Mouse (Mus musculus) v-Abl transformed pro-B cells (cell line): ENCODE data around the gene Bgn.

Experiments used
- in situ Hi-C, 2 experiments: fragments of 400-800 bp; cut with MboI; formaldehyde crosslinking; loops; one replicate each; pipeline ENCODE4 v1.15.1; 2025; ENCODE audit not compliant: unreplicated experiment in 2 of 2

Gene Bgn

DNA sequence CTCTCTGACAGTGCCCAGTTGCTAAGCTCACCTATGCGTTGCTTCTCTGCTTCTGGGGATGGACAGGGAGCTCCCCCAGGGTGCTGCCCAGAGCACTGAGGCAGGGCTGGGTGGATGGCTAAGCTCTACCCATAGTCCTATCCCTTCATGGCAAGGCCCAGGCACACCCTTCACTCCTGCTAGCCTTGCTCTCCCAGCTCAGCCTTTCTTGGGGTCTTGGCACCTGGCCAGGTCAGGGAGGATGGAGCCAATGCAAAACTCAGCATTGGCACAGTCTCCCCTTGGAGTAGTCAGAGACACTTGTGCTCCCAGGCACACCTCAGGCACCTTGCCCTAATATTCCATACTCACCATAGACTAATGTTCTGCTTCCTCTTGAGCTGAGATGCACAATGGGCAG lies 674 bp downstream of the Bgn start:
- in situ Hi-C loops: no loop called here

DNA sequence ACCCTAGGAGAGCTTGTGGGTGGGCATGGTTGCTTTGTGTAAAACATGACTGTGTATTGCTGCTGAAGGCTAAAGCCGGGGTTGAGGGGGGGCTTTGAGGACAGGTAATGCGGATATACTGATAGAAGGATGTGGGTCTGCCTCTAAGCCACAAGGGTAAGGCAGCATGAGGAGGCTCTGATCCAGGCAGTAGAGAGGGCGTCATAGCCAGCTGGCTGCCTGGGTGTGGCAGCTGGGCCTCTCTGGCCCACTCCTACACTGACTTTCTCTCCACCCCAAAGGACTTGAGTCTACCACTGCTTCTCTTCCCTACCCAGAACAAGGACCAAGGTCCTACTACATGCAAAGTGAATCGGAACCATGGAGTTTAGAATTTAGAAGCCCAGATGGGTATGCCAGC lies 1.5 kb downstream of the Bgn start:
- in situ Hi-C loops: no loop called here

DNA sequence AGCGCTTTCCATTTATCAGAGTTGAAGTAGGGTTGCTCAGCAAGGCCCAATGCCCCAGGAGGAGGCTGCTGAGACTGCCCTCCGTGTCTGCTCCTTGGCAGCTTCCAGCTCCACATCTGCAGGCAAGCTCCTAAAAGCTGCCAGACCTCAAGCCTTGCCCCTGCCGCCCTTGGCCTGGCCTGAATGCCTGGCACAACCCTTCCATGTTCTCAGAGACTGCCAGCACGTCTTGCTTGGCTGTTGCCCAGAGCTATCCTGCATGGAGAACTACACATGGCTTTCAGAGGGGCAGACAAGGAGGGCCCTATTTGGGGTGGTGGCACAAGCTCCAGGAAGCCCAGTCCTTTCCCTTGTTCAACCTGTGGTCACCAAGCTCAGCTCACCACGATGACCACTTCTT lies 3.5 kb downstream of the Bgn start:
- in situ Hi-C loops: no loop called here

DNA sequence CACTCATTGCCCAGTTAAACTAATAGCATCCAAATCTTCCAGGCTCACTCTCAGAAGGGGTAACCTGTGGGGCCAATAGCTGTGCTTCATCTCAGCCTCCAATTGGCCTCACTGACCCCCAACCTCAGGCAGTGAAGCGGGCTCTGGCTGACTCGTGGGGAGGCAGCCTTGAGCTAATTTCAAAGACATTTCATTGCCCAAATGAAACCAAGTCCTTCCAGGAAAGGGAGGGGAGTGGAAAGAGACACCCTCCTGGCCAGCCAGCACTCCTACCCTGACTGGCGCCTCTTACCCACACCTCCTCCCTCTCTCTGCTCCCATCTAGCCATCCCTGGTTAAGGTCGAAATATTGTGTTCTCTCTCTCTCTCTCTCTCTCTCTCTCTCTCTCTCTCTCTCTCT lies 6.8 kb downstream of the Bgn start:
- in situ Hi-C loops: loop anchor here (10.0 kb wide), 3 partner anchors 45 to 175 kb away; no protein-coding TSS in a partner anchor

DNA sequence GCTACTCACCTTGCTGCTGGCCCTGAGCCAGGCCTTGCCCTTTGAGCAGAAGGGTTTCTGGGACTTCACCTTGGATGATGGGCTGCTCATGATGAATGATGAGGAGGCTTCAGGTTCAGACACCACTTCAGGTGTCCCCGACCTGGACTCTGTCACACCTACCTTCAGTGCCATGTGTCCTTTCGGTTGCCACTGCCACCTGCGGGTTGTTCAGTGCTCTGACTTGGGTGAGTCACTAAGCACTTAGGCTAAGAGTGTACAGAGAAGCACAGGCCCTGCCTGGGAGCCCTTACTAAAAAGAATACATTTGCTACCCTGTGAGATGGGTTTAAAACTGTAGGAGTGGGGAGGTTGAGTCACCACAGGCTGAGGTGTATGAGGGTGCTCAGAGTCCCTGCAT lies 7.4 kb downstream of the Bgn start:
- in situ Hi-C loops: loop anchor here (10.0 kb wide), 3 partner anchors 46 to 176 kb away; no protein-coding TSS in a partner anchor

DNA sequence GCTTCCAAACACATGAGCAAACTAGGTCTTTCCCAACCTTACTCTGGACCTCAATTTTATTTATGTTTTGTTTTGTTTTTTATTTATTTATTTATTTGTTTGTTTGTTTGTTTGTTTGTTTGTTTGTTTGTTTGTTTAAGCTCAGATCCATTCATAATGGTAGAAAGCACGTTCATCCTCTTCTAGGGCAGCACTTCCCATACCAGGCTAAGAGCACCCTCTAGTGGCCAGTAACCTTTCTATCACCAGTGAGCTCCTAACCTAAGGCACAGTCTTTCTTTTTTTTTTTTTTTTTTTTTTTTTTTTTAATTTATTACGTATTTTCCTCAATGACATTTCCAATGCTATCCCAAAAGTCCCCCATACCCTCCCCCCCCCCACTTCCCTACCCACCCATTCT lies 10.2 kb downstream of the Bgn start:
- in situ Hi-C loops: loop anchor here (10.0 kb wide), 3 partner anchors 49 to 179 kb away; no protein-coding TSS in a partner anchor

DNA sequence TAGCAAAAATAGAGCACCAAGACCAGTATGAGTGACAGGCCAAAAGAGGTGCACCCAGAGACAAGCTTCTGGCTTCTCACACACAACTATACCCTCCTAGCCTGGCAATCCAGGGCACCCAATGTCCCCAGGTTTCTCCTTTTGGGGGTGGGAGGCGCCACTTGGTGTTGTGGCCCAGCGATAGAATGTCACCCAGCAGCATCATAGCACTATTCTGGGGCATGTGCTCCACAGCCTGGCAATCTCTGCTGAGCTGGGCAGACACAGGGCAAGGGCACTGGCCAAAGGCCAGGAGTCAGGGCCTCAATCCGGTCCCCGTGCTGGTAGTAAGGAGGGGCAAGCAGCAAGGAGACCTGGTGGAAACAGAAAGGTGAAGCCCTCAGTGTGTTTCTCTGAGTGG lies 13.3 kb downstream of the Bgn start:
- in situ Hi-C loops: loop anchor here (10.0 kb wide), 3 partner anchors 52 to 182 kb away; no protein-coding TSS in a partner anchor

DNA sequence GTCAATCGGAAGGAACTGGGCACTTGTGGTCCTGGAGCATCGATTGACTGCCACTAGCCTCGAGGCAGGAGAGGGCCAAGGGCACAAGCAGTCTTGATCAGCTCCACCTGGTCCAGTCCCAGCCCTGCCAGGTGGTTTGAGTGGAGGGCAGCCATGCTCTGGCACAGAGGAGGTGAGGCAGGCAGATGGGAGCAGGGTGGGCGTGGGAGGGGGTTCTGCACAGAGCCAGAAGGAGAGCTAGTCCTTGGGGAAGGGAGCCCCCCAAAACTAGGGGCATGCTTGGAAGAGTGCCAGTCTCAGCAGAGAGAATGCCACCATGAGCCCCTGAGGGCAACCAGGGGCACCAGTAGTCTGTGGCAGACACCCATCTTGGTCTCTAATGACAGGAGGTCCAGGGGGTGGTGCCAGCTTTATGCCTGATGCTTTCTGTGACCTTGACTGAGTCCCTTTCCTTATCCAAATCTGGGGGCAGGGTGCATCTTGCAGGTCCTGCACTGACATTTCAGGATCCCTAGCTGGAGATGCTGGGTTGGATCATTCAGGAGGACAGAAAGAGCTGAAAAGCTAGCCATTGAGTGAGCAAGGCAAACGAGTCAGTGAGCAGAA lies 21.8 kb downstream of the Bgn start:
- in situ Hi-C loops: no loop called here

DNA sequence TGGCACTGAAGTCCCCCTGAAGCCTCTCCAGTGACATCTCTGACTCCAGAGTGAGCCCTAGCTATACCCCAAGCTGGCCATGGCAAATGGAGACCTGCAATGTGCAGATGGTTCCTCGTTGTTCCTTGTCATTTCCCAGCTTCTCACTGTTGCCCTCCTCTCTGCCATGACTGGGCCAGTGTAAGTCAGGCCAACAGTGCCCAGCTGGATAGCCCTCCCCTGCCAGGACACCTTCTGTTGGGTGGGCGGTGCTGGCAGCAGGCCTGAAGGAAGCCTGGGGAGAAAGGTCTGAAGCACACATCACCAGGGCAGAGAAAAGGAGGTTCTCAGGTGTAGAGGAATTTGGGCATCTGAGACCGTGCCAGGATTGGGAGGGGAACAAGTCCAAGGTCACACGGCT lies 23.2 kb downstream of the Bgn start:
- in situ Hi-C loops: no loop called here

DNA sequence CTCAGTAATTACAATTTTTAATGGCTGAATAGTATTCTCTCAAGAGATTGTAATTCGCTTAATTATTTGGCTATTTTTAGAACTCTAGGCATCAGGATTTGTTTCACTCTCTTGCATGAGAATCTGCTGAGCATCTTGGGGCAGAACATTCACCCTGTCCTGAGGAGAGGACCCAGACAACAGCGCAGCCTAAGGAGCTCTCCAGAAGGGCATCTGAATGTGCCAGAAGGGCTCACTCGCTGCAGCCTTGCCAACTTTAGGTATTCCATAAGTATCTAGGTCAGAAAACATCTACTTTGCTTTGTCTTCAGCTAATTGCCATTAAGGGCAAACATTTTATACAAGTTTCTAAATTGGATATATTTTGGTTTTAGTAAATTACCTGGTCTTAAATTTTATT lies 25.8 kb downstream of the Bgn start:
- in situ Hi-C loops: no loop called here

DNA sequence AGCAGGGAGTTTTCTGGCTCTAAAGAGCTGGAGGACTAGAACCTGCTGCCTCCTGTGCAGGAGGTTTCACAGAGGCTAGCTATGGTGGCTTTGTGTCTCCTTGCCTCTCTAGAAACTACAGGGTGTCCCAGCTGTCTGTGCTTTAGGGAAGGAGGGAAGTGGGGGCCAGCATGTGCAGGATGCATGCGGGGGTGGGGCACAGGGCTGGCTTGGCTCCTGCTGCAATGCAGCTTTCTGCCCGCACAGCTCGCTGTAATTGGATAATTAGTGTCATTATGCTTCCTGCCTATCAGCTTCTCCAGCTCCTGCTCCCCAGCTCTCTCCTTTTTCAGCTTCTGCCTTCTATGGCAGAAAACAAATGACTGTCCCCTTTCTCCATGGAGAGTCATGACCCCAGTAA lies 29.5 kb downstream of the Bgn start:
- in situ Hi-C loops: no loop called here

DNA sequence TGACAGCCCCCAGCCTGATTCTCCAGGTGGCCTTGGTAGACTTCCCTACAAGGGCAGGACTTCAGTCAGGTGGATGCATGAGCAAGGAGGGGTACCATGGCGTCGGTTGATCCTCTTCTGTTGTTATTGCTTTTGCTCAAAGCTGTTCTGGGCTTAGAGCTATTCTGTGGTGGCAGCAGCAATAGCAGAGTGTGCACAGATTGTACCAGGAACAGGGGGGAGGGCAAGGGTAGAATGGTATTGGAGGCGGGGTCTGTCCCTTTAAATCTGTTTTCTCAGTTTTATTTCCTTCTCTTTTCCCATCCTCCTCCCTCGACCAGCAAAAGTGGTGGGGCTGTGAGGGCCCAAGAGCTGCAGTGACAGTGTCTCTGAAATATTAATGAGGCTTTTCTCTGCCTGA lies 33.2 kb downstream of the Bgn start:
- in situ Hi-C loops: no loop called here

DNA sequence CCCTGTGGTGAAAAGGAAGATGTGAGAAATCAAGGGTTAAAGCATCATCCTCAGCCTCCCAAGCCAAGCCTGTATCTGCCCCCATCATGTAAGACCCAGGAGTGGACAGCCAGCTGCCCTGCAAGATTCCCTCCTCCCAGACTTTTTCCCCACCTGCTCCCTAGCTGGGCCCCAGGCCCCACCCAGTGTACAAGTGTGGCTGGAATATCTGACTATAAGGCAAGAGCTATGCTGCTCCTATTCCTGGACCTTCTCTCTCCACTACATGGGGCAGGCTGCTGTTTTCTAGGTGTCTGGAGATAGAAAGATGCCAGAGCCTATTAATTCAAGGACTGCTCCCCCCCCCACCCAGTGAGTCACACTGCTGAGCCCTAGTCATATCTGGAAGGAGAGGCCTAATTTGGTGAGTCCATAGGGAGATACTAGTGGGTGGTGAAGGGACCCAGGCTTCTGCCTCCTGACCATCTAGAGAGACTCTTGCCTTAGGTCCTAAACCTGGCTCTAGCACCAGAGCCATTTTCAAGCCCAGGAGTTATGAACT lies 33.7 kb downstream of the Bgn start:
- in situ Hi-C loops: no loop called here

DNA sequence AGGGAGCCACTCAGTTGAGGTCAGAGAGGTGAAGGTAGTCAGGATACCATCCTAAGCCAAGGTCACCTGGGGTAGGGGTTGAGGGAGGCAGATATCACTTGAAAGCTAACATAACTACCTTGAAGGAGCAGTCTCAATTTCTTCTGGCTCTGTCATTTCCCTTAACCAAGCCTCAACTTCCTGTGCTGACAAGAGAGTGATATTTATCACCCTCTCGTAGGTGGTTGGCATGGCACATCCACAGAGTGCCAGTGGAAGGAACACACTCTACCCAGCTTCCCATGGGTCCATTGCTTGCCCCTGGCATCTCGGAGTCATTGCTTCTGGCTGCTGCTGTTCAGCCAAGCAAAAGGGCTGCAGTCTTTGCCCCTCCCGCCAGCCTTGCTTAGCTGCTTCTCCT lies 37.3 kb downstream of the Bgn start:
- in situ Hi-C loops: no loop called here

DNA sequence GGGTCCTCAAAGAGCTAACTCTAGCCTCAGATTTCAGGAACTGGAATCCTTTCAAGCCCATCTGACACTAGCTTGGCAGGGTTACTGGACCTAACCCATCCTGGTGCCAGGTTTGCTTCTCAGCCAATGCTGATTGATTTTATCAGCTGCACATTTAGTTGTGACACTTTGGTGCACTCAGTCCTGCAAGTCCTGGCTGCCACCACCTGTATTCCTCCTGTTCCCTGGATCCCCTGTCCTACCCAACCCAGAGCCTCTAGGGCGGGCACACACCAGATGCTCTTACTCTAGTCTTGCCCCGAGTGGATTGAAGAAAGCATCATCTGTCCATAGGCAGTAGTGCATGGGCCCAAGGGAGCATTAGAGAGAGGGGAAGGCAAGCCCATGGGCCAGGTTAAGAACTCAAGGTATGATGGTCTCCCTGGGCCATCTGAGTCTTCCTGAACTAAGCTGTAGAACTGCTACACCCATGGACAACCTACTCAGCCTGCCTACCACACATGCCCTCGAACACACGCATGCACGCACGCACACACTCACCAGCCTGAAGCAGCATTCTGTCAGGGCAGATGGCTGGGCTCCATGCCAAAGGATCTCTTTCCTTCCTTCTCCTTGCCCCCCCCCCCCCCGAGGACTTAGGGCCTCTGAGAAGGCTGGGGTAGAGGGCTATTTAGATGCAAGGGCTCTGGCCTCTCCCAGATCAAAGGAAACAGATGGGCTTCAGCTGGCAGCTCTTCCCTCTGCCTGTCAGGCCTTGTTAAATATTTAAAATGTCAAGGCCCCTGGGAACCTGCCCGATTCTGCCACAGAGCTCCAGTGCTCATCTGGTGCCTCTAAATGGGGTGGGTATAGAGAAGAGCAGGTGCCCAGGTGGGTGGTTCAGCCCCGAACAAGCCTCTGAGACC lies 41.2 kb downstream of the Bgn start:
- in situ Hi-C loops: no loop called here

DNA sequence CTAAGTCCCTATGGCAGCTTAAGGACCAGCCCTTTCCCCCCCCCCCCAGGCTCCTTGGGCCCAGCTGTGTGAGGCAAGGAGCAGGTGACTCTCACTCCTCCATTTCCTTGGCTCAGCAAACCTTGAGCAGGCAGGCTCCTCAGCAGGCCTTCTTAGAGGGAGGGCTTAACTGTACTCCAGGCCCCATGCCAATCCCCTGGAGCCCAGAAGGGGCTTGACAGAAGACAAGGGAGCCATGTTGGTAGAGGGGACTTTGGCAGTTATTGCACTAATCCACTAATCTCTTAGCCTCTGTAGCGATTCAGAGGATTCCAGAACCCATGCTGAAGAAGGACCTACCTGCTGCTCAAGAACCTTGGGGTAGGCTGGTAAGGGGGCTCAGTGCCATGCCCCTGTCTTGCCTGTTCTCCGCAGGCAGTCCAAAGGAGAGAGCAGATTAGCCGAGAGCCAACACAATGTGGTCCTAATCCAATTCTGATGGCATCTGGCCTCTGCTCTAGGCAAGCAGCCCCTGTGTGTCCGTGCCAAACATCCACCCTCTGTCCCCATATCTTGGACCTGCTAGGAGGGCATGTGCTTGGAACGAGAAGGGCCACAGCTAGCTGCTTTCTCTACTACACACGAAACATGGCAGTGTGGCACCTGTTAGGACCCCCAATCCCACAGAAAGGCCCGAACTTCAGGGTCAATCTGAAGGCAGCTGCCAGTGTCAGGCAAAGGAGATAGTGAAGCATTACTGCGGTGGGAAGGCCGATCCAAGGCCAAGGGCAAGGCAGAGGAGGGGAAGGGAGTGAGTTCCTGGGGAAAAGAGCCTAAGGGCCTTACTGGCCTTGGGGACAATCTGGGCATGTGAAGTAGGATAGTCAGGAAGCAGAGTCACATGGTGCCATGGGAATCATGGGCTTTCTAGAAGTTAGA lies 42.1 kb downstream of the Bgn start:
- in situ Hi-C loops: no loop called here

DNA sequence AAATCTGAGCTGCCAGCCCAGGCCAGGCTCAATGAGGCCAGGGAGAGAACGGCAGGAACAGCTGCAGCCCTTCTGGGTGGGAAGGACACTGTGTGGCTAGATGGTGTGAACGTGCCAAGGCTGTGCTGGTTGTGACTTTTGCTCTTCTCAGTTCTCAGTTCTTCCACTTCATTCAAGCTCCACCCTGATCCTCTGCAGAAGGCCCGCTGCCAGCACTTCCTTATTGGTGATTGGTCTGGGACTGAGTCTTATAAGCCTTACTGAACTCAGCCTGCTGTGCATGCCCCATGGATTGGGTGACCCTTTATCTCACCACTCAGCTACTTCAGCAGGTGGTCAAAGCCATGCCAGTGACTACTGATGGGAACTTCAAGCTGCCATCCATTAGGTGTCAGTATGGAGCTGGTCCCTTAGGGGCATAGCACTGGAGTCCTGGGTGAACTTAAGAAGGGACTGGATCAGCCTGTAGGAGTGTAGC lies 43.0 kb downstream of the Bgn start:
- in situ Hi-C loops: no loop called here

DNA sequence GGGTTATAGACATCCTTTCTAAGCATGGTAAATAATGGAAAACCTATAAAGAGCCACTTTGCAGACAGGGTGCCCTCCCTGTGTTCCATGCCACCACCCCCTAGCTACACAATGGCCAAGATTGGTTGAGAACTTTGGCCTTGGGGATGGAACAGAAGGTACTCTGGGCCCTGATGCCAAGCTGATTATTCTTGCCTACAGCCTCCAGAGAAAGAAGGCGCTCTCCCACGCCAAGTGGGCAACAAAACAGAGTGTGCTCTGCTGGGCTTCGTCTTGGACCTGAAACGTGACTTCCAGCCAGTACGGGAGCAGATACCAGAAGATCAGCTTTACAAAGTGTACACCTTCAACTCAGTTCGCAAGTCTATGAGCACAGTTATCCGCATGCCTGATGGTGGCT lies 54.5 kb downstream of the Bgn start:
- in situ Hi-C loops: no loop called here

DNA sequence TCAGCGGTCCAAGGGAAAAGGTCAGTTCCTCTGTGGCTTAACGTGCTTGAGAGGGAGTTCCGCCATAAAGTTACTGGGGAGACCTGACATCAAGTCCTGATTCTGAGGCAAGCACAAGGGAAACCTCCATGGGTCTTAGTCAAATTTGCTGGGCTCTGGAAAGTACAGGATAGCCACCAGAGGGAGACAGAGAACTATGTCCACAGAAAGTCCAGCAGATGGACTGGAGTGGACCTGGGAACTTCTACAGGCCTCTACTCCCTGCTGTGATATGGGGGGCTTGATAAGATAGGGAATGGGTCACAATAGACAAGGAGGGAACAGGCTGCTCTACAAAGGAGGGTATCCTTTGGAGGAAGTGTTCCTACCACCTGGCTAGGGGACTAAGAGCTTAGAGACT lies 59.9 kb downstream of the Bgn start:
- in situ Hi-C loops: no loop called here
